In the genomic region with DNA sequence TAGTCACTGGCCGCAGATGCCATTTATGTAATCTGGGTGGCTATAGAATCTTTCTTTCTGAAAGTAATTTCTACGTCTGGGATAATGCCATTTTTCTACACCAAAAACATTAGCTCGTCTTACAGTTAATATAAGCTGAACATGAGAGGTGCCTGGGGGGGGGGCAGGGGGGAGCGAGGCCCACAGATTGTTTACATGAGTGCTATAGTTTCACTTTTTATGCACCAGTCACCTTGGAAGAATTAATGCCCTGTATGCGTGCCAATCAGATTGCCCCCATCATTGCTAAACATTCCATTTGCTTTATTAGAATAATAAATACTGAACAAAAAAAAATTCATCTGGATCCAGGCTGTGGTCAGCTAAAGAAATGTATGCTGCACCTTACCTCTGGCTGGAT, we compare ENCODE assay signal across 28 mouse cellular contexts.
A peak's percentile ranks its signal among the peaks of the same experiment; 100 is the strongest.
DNase-seq lines count a peak whose midpoint lies in the region; ATAC-seq lines count a peak whose summit lies in the region.
"Had no signal": no experiment of that assay in that cellular context is flagged by ENCODE, and none has a peak within 500 bp of the region (broad histone marks: within the 10 kb centered on the region; RNA-seq: fewer than 3 reads in every experiment).

No protein-coding gene starts in this region.

- H3K4me2 ChIP-seq in embryonic facial prominence, embryonic 12.5 days (replicated peaks) = no peak overlapping the region
- H3K4me2 ChIP-seq in limb, embryonic 13.5 days (replicated peaks) = no peak overlapping the region
- H3K4me2 ChIP-seq: forebrain, embryonic 12.5 days; forebrain, embryonic 15.5 days; heart, embryonic 12.5 days; heart, embryonic 15.5 days; hindbrain, embryonic 13.5 days; intestine, embryonic 15.5 days had no signal

- no peak overlapping the region for H3K27ac ChIP-seq in heart, embryonic 10.5 days
- no peak overlapping the region for H3K27ac ChIP-seq in embryonic facial prominence, embryonic 12.5 days
- peak overlapping the region; percentile 48; the same call in 1 of the 2 replicates for H3K27ac ChIP-seq in limb, embryonic 13.5 days
- H3K27ac ChIP-seq: forebrain, embryonic 12.5 days; forebrain, embryonic 15.5 days; heart, embryonic 15.5 days; hindbrain, embryonic 10.5 days; hindbrain, embryonic 13.5 days; intestine, embryonic 15.5 days had no signal

- 87% methylated on average over 5 of the region's 5 CpGs for WGBS in heart, embryonic 10.5 days
- WGBS in embryonic facial prominence, embryonic 12.5 days = 47% methylated on average over 5 of the region's 5 CpGs
- 45% methylated on average over 5 of the region's 5 CpGs for WGBS in limb, embryonic 13.5 days

- H3K4me1 ChIP-seq in heart, embryonic 10.5 days = peaks cover 4% of the 10 kb centered on the region; the same call in 1 of the 2 replicates
- H3K4me1 ChIP-seq in embryonic facial prominence, embryonic 12.5 days = peaks cover 16% of the 10 kb centered on the region
- H3K4me1 ChIP-seq in limb, embryonic 13.5 days = peaks cover 28% of the 10 kb centered on the region
- H3K4me1 ChIP-seq: hindbrain, embryonic 13.5 days had no signal

- 0 out of 2 replicates have a peak, but pooled peaks have one; percentile 3 for ATAC-seq in embryonic facial prominence, embryonic 12.5 days (ENCODE audit: insufficient number of reproducible peaks, insufficient read depth, low FRiP score, low TSS enrichment)
- no peak for ATAC-seq in limb, embryonic 13.5 days (ENCODE audit: low FRiP score, low read depth)
- ATAC-seq: activated CD4-positive, CD25-positive, alpha-beta regulatory T cell, adult 4 months; forebrain, embryonic 15.5 days; hindbrain, embryonic 16.5 days; intestine, embryonic 15.5 days had no signal

- no peaks in the 10 kb centered on the region for H3K27me3 ChIP-seq in heart, embryonic 10.5 days (ENCODE audit: insufficient read depth, poor library complexity, severe bottlenecking)
- H3K27me3 ChIP-seq in embryonic facial prominence, embryonic 12.5 days = no peaks in the 10 kb centered on the region
- H3K27me3 ChIP-seq in limb, embryonic 13.5 days = no peaks in the 10 kb centered on the region
- H3K27me3 ChIP-seq: CH12.LX; forebrain, embryonic 12.5 days; forebrain, embryonic 15.5 days; heart, embryonic 12.5 days; heart, embryonic 15.5 days; hindbrain, embryonic 13.5 days; intestine, embryonic 15.5 days had no signal

- H3K9me3 ChIP-seq in heart, embryonic 10.5 days = no peaks in the 10 kb centered on the region
- H3K9me3 ChIP-seq in embryonic facial prominence, embryonic 12.5 days = no peaks in the 10 kb centered on the region
- no peaks in the 10 kb centered on the region for H3K9me3 ChIP-seq in limb, embryonic 13.5 days
- H3K9me3 ChIP-seq: forebrain, embryonic 12.5 days; forebrain, embryonic 15.5 days; G1E; heart, embryonic 12.5 days; heart, embryonic 15.5 days; hindbrain, embryonic 10.5 days; hindbrain, embryonic 13.5 days; intestine, embryonic 15.5 days had no signal

- no peak overlapping the region for H3K4me3 ChIP-seq in heart, embryonic 10.5 days
- H3K4me3 ChIP-seq in embryonic facial prominence, embryonic 12.5 days = no peak overlapping the region
- no peak overlapping the region for H3K4me3 ChIP-seq in limb, embryonic 13.5 days
- H3K4me3 ChIP-seq: erythroblast, embryonic 14.5 days; forebrain, embryonic 12.5 days; forebrain, embryonic 15.5 days; heart, embryonic 12.5 days; heart, embryonic 15.5 days; hindbrain, embryonic 10.5 days; hindbrain, embryonic 13.5 days; intestine, embryonic 15.5 days had no signal

- no peaks in the 10 kb centered on the region for H3K36me3 ChIP-seq in heart, embryonic 10.5 days
- no peaks in the 10 kb centered on the region for H3K36me3 ChIP-seq in embryonic facial prominence, embryonic 12.5 days
- no peaks in the 10 kb centered on the region for H3K36me3 ChIP-seq in limb, embryonic 13.5 days
- H3K36me3 ChIP-seq: forebrain, embryonic 12.5 days; forebrain, embryonic 15.5 days; G1E; heart, embryonic 12.5 days; heart, embryonic 15.5 days; hindbrain, embryonic 10.5 days; hindbrain, embryonic 13.5 days; intestine, embryonic 15.5 days had no signal

- DNase-seq in heart, adult 11 months = peak; percentile 8
- DNase-seq in heart, embryonic 10.5 days (ENCODE audit: low spot score) = no peak
- DNase-seq in NIH3T3 (ENCODE audit: low read depth) = peak; percentile 90
- no peak for DNase-seq in layer of hippocampus, postnatal 14 days (ENCODE audit: low spot score in 2 of 2)
- DNase-seq in B cell, adult 2 months = no peak
- DNase-seq: adrenal gland, adult 8-10 months; adrenal gland, postnatal 36 days; cerebellum, adult 18-20 months; cerebellum, adult 9-10 months; cerebellum, postnatal 14 days; gastrocnemius, postnatal 10 days; gastrocnemius, postnatal 36 days; heart, postnatal 10 days; heart, postnatal 36 days had no signal

- H3K9ac ChIP-seq in embryonic facial prominence, embryonic 12.5 days = no peak overlapping the region
- no peak overlapping the region for H3K9ac ChIP-seq in limb, embryonic 13.5 days
- H3K9ac ChIP-seq: forebrain, embryonic 12.5 days; forebrain, embryonic 15.5 days; heart, embryonic 12.5 days; heart, embryonic 15.5 days; hindbrain, embryonic 13.5 days; intestine, embryonic 15.5 days had no signal

Comparison
In these comparisons a context has a peak if more than half of its experiments do, and no peak if none do; other contexts are left out.
1. DNase-seq: peak in heart, adult 11 months (single experiment) and NIH3T3 (single experiment); none in heart, embryonic 10.5 days (single experiment), layer of hippocampus, postnatal 14 days (0 of 2) and B cell, adult 2 months (0 of 2).